Mouse (Mus musculus): ENCODE results near the gene Fbn1. TPM values are rescaled to one million over a fixed set of nuclear protein-coding genes. Genes with fewer than 3 reads are reported as not detected.

Gene Fbn1
- total and polyA plus RNA-seq, 3 experiments: 15.0 to 43.9 (median 28.8) TPM

- Histone ChIP-seq H3K27ac (no peak overlapping the region), H3K79me2 (replicated peaks; ENCODE audit: control insufficient read depth, insufficient read depth, low read length) (no peaks in the 10 kb centered on the region), H3K4me1 (ENCODE audit: control insufficient read depth, insufficient read depth, low read length) (peaks cover 3% of the 10 kb centered on the region), H3K36me3 (ENCODE audit: control insufficient read depth, insufficient read depth, low read length) (no peaks in the 10 kb centered on the region; the same call in 1 of the 2 replicates), H3K27me3 (ENCODE audit: control insufficient read depth, insufficient read depth, low read length) (no peaks in the 10 kb centered on the region), H3K9ac (ENCODE audit: low read depth, low read length) (no peak overlapping the region), H3K4me3 (no peak overlapping the region)
- intact Hi-C loops (cut with DNase I): no loop called here
- DNase-seq: no peak
- 61% methylated on average over 5 of the region's 5 CpGs for WGBS
- TF ChIP-seq EP300 (IDR thresholded peaks at IDR 0.05; ENCODE audit: insufficient read depth, low read depth, low read length) (no peak), POLR2A (IDR thresholded peaks at IDR 0.05; ENCODE audit: insufficient read depth, low read depth, low read length) (no peak), CTCF (IDR thresholded peaks at IDR 0.05) (peak; percentile 54)
These were observed 203.9 kb downstream of the Fbn1 start for GRCm38 (mm10) chr2:125303764-125304384.

- WGBS: 74% methylated on average over 8 of the region's 8 CpGs
- H3K36me3 ChIP-seq (ENCODE audit: control insufficient read depth, insufficient read depth, low read length): no peaks in the 10 kb centered on the region; the same call in 1 of the 2 replicates
- intact Hi-C loops (cut with DNase I): no loop called here
- TF ChIP-seq EP300 (IDR thresholded peaks at IDR 0.05; ENCODE audit: insufficient read depth, low read depth, low read length) (no peak), CTCF (IDR thresholded peaks at IDR 0.05) (no peak), POLR2A (IDR thresholded peaks at IDR 0.05; ENCODE audit: insufficient read depth, low read depth, low read length) (no peak)
- H3K79me2 ChIP-seq (replicated peaks; ENCODE audit: control insufficient read depth, insufficient read depth, low read length): no peaks in the 10 kb centered on the region
- H3K9ac ChIP-seq (ENCODE audit: low read depth, low read length): no peak overlapping the region
- no peaks in the 10 kb centered on the region for H3K27me3 ChIP-seq (ENCODE audit: control insufficient read depth, insufficient read depth, low read length)
- H3K4me3 ChIP-seq: no peak overlapping the region
- DNase-seq: no peak
- peaks cover 3% of the 10 kb centered on the region for H3K4me1 ChIP-seq (ENCODE audit: control insufficient read depth, insufficient read depth, low read length)
- no peak overlapping the region for H3K27ac ChIP-seq
These were observed 205.2 kb downstream of the Fbn1 start for GRCm38 (mm10) chr2:125302625-125302924.

GRCm38 (mm10) chr2:125301877-125302624 lies 205.7 kb downstream of the Fbn1 start:
- Histone ChIP-seq H3K27ac (no peak overlapping the region), H3K4me1 (ENCODE audit: control insufficient read depth, insufficient read depth, low read length) (peaks cover 3% of the 10 kb centered on the region), H3K9ac (ENCODE audit: low read depth, low read length) (no peak overlapping the region), H3K36me3 (ENCODE audit: control insufficient read depth, insufficient read depth, low read length) (no peaks in the 10 kb centered on the region; the same call in 1 of the 2 replicates), H3K79me2 (replicated peaks; ENCODE audit: control insufficient read depth, insufficient read depth, low read length) (no peaks in the 10 kb centered on the region), H3K27me3 (ENCODE audit: control insufficient read depth, insufficient read depth, low read length) (no peaks in the 10 kb centered on the region), H3K4me3 (no peak overlapping the region)
- no peak for DNase-seq
- intact Hi-C loops (cut with DNase I): no loop called here
- WGBS: 70% methylated on average over 9 of the region's 9 CpGs
- no peak for TF ChIP-seq POLR2A (IDR thresholded peaks at IDR 0.05; ENCODE audit: insufficient read depth, low read depth, low read length)
- TF ChIP-seq CTCF (IDR thresholded peaks at IDR 0.05): no peak
- no peak for TF ChIP-seq EP300 (IDR thresholded peaks at IDR 0.05; ENCODE audit: insufficient read depth, low read depth, low read length)

- WGBS: 98% methylated on average over 1 of the region's 1 CpGs
- no peak overlapping the region for H3K27ac ChIP-seq
These were observed 209.0 kb downstream of the Fbn1 start for GRCm38 (mm10) chr2:125298841-125299240.

GRCm38 (mm10) chr2:125295526-125295925 lies 212.3 kb downstream of the Fbn1 start:
- Histone ChIP-seq H3K79me2 (replicated peaks; ENCODE audit: control insufficient read depth, insufficient read depth, low read length) (no peaks in the 10 kb centered on the region), H3K36me3 (ENCODE audit: control insufficient read depth, insufficient read depth, low read length) (no peaks in the 10 kb centered on the region), H3K27me3 (ENCODE audit: control insufficient read depth, insufficient read depth, low read length) (no peaks in the 10 kb centered on the region), H3K27ac (no peak overlapping the region), H3K9ac (ENCODE audit: low read depth, low read length) (no peak overlapping the region), H3K4me3 (no peak overlapping the region), H3K4me1 (ENCODE audit: control insufficient read depth, insufficient read depth, low read length) (no peaks in the 10 kb centered on the region; the same call in 1 of the 2 replicates)
- intact Hi-C loops (cut with DNase I): no loop called here
- 74% methylated on average over 3 of the region's 3 CpGs for WGBS
- TF ChIP-seq CTCF (IDR thresholded peaks at IDR 0.05) (no peak), EP300 (IDR thresholded peaks at IDR 0.05; ENCODE audit: insufficient read depth, low read depth, low read length) (no peak), POLR2A (IDR thresholded peaks at IDR 0.05; ENCODE audit: insufficient read depth, low read depth, low read length) (no peak)
- no peak for DNase-seq

More at GRCm38 (mm10) chr2:125298841-125299240, 209.0 kb downstream of the Fbn1 start:
- TF ChIP-seq EP300 (IDR thresholded peaks at IDR 0.05; ENCODE audit: insufficient read depth, low read depth, low read length) (no peak), POLR2A (IDR thresholded peaks at IDR 0.05; ENCODE audit: insufficient read depth, low read depth, low read length) (no peak), CTCF (IDR thresholded peaks at IDR 0.05) (no peak)
- no peaks in the 10 kb centered on the region for H3K27me3 ChIP-seq (ENCODE audit: control insufficient read depth, insufficient read depth, low read length)
- H3K4me3 ChIP-seq: no peak overlapping the region
- DNase-seq: no peak
- H3K9ac ChIP-seq (ENCODE audit: low read depth, low read length): no peak overlapping the region
- no peaks in the 10 kb centered on the region for H3K36me3 ChIP-seq (ENCODE audit: control insufficient read depth, insufficient read depth, low read length)
- peaks cover 1% of the 10 kb centered on the region for H3K4me1 ChIP-seq (ENCODE audit: control insufficient read depth, insufficient read depth, low read length)
- H3K79me2 ChIP-seq (replicated peaks; ENCODE audit: control insufficient read depth, insufficient read depth, low read length): no peaks in the 10 kb centered on the region
- intact Hi-C loops (cut with DNase I): no loop called here

- Histone ChIP-seq H3K4me3 (no peak overlapping the region), H3K27ac (no peak overlapping the region), H3K4me1 (ENCODE audit: control insufficient read depth, insufficient read depth, low read length) (no peaks in the 10 kb centered on the region; the same call in 1 of the 2 replicates), H3K27me3 (ENCODE audit: control insufficient read depth, insufficient read depth, low read length) (no peaks in the 10 kb centered on the region), H3K9ac (ENCODE audit: low read depth, low read length) (no peak overlapping the region), H3K79me2 (replicated peaks; ENCODE audit: control insufficient read depth, insufficient read depth, low read length) (no peaks in the 10 kb centered on the region), H3K36me3 (ENCODE audit: control insufficient read depth, insufficient read depth, low read length) (no peaks in the 10 kb centered on the region)
- TF ChIP-seq CTCF (IDR thresholded peaks at IDR 0.05) (no peak), EP300 (IDR thresholded peaks at IDR 0.05; ENCODE audit: insufficient read depth, low read depth, low read length) (no peak), POLR2A (IDR thresholded peaks at IDR 0.05; ENCODE audit: insufficient read depth, low read depth, low read length) (no peak)
- WGBS: 63% methylated on average over 5 of the region's 5 CpGs
- intact Hi-C loops (cut with DNase I): no loop called here
- DNase-seq: peak in 1 of 2 experiments; percentile 30
These were observed 213.8 kb downstream of the Fbn1 start for GRCm38 (mm10) chr2:125293969-125294491.

All from heart, adult 2 months (tissue).